Mouse (Mus musculus): ENCODE measurements around the gene Ghitm. TPM values are rescaled to one million over a fixed set of nuclear protein-coding genes. Genes with fewer than 3 reads are reported as not detected.
"Not testable (repeated sequence)": the region's sequence is repeated elsewhere in the genome, so short reads cannot be mapped to it uniquely, and the experiment has no call there.

Ghitm gene
- polyA plus RNA-seq (2016; fragmentation: Nextera tagmentation; extraction: Ambion mirVana) = 206 and 215 TPM in 2 replicates

- peaks cover 33% of the 10 kb centered on the region for H3K36me3 ChIP-seq (replicated peaks)
- peaks cover 15% of the 10 kb centered on the region for H3K4me1 ChIP-seq
- WGBS = under 1% methylated on average over 38 of the region's 38 CpGs
- H3K9me3 ChIP-seq = no peaks in the 10 kb centered on the region
- peak within 1 kb of the TSS; percentile 92 for H3K27ac ChIP-seq
- no peaks in the 10 kb centered on the region for H3K27me3 ChIP-seq (ENCODE audit: poor library complexity, severe bottlenecking)
- peak; percentile 97 for DNase-seq (ENCODE audit: extremely low spot score, low spot score)
- H3K4me3 ChIP-seq = peak within 1 kb of the TSS; percentile 72
Measured at GRCm38 (mm10) chr14:37135127-37135593, at the start of gene Ghitm. Gene Ghitm, minus strand, starts transcription at chr14:37135272.

- H3K36me3 ChIP-seq (replicated peaks) = no peaks in the 10 kb centered on the region
- no peak for DNase-seq (ENCODE audit: extremely low spot score, low spot score)
- H3K4me1 ChIP-seq = no peaks in the 10 kb centered on the region
- no peaks in the 10 kb centered on the region for H3K9me3 ChIP-seq
- 93% methylated on average over 2 of the region's 2 CpGs for WGBS
- H3K4me3 ChIP-seq = no peak overlapping the region
- no peak overlapping the region for H3K27ac ChIP-seq
- no peaks in the 10 kb centered on the region for H3K27me3 ChIP-seq (ENCODE audit: poor library complexity, severe bottlenecking)
Measured at GRCm38 (mm10) chr14:37184871-37185270, 49.8 kb upstream of the Ghitm start.

DNA sequence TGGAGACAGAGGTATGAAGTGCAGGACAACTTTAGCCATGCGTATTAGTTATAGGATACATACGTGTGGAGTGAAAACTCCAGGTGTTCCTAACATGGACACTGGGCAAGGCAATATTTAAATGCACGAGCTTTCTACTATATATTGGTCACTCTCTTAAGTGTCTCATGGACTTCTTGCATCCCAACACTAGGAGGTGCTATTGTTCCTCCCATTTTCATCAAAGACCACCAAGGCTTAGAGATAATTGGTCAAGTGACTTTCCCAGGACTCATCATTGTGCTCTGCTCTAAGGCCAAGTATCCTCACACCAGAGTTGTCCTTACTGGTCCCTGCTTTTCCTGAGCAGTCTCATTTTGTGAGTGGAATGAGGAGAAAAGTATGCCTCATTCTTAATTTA lies 39.4 kb upstream of the Ghitm start:
- WGBS = 84% methylated on average over 3 of the region's 3 CpGs
- Histone ChIP-seq H3K36me3 (replicated peaks) (no peaks in the 10 kb centered on the region), H3K4me1 (no peaks in the 10 kb centered on the region), H3K4me3 (no peak overlapping the region), H3K9me3 (no peaks in the 10 kb centered on the region), H3K27me3 (ENCODE audit: poor library complexity, severe bottlenecking) (no peaks in the 10 kb centered on the region), H3K27ac (no peak overlapping the region)
- DNase-seq (ENCODE audit: extremely low spot score, low spot score) = no peak

DNA sequence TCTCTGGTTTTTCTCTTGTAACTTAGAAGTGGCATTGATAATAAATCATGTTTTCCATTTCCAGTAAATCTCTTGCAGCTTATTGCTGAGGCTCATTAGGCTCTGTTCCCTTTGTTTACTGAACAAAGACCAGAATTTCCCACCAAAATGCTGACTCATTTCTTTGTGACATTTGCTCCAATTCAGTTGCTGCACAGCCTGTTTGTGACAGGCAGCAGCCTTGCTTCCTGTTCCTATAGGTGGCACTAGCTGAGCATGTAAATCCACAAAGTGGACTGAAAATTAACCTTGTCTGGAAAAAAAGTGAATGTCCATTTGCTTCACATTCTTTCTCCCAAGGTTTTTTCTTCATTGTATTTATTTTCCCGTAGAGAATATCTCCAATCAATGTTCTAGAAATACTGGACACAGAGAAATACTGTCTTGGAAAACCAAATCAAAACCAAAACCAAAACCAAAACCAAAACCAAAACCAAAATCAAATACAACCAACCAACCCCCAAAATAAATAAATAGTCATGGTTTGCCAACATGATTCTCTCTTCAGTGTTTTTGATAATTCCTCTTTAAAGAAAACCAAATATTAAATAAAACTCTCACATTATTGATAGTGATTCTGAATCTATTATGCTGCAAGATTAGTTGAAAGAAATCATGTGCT lies 30.3 kb upstream of the Ghitm start:
- 66% methylated on average over 1 of the region's 1 CpGs for WGBS
- no peak overlapping the region for H3K4me3 ChIP-seq
- no peaks in the 10 kb centered on the region for H3K4me1 ChIP-seq
- H3K27me3 ChIP-seq (ENCODE audit: poor library complexity, severe bottlenecking) = no peaks in the 10 kb centered on the region
- H3K27ac ChIP-seq = no peak overlapping the region
- no peaks in the 10 kb centered on the region for H3K36me3 ChIP-seq (replicated peaks)
- DNase-seq (ENCODE audit: extremely low spot score, low spot score) = no peak
- no peaks in the 10 kb centered on the region for H3K9me3 ChIP-seq

GRCm38 (mm10) chr14:37164392-37165032 lies 29.4 kb upstream of the Ghitm start:
- Histone ChIP-seq H3K4me1 (no peaks in the 10 kb centered on the region), H3K9me3 (no peaks in the 10 kb centered on the region), H3K27ac (no peak overlapping the region), H3K27me3 (ENCODE audit: poor library complexity, severe bottlenecking) (no peaks in the 10 kb centered on the region), H3K4me3 (no peak overlapping the region), H3K36me3 (replicated peaks) (no peaks in the 10 kb centered on the region)
- no peak for DNase-seq (ENCODE audit: extremely low spot score, low spot score)
- 81% methylated on average over 4 of the region's 4 CpGs for WGBS

DNA sequence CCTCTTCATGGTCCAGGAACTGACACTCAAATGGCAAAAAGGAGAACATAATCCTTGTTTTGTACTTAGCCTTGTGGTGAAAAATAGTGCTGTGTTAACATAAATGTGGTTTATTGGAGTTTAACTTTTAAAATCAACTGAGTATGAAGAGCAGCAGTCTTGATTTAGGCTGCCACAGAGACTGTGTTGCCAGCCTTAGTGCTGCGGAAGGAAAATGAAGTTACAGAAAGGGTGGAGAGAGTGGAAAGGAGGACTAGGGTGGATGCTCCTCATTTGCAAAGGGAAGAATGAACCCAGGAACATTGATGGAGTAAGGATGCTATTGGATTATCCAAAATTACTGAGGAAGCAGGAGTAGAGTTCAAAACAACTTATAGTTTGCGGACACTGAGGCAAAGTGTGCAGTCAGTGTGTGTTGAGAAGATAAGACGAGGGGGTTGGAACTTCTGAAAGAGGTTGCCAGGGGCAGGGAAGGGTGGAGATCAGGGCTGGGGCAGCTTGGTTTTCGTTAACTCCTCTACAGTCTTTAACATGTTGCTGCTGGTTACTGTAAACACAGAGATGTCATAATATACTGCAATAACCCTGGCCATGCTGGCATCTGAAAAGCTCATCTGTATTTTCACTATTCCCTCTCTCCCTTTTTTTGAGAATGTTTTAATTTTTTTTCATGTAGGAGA lies 28.3 kb upstream of the Ghitm start:
- H3K4me1 ChIP-seq = no peaks in the 10 kb centered on the region
- no peaks in the 10 kb centered on the region for H3K36me3 ChIP-seq (replicated peaks)
- H3K27me3 ChIP-seq (ENCODE audit: poor library complexity, severe bottlenecking) = no peaks in the 10 kb centered on the region
- no peak overlapping the region for H3K4me3 ChIP-seq
- H3K9me3 ChIP-seq = no peaks in the 10 kb centered on the region
- no peak overlapping the region for H3K27ac ChIP-seq
- DNase-seq (ENCODE audit: extremely low spot score, low spot score) = no peak
- 82% methylated on average over 4 of the region's 4 CpGs for WGBS

DNA sequence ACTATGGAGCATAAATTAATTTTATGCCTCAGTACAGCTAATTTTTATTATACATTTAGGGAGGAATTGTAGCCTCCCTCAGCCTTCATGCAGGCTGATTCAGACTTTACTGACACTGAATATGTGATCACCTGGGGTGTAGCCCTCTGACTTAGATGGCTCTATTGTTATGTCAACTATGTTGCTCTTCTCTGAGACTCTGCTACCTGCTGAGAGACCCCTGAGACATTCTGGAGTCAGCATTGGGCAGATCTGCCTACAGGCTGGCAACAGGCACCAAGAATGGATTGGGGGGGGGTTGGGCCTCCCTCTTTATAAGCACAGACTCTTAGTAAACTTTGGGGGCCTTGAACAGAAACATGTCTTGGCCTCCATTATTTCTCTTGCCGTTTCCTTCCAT lies 19.3 kb upstream of the Ghitm start:
- Histone ChIP-seq H3K36me3 (replicated peaks) (no peaks in the 10 kb centered on the region), H3K9me3 (peaks cover 15% of the 10 kb centered on the region), H3K27me3 (ENCODE audit: poor library complexity, severe bottlenecking) (no peaks in the 10 kb centered on the region), H3K27ac (no peak overlapping the region), H3K4me1 (no peaks in the 10 kb centered on the region), H3K4me3 (no peak overlapping the region)
- no peak for DNase-seq (ENCODE audit: extremely low spot score, low spot score)
- WGBS = 95% methylated on average over 1 of the region's 1 CpGs

- no peak for DNase-seq (ENCODE audit: extremely low spot score, low spot score)
- Histone ChIP-seq H3K27me3 (ENCODE audit: poor library complexity, severe bottlenecking) (no peaks in the 10 kb centered on the region), H3K4me3 (no peak overlapping the region), H3K4me1 (peaks cover 6% of the 10 kb centered on the region), H3K9me3 (0 out of 2 replicates have a peak, but pooled peaks cover 2% of the 10 kb centered on the region), H3K36me3 (replicated peaks) (no peaks in the 10 kb centered on the region), H3K27ac (no peak overlapping the region)
- whole genome bisulfite sequencing = 64% methylated on average over 8 of the region's 8 CpGs
Measured at GRCm38 (mm10) chr14:37139051-37139710, 4.1 kb upstream of the Ghitm start.

- H3K4me1 ChIP-seq = peaks cover 15% of the 10 kb centered on the region
- H3K9me3 ChIP-seq; H3K4me3 ChIP-seq; DNase-seq (ENCODE audit: extremely low spot score, low spot score); H3K36me3 ChIP-seq (replicated peaks); H3K27ac ChIP-seq; H3K27me3 ChIP-seq (ENCODE audit: poor library complexity, severe bottlenecking): not testable (repeated sequence)
- WGBS = 70% methylated on average over 2 of the region's 3 CpGs
Measured at GRCm38 (mm10) chr14:37137596-37137995, 2.5 kb upstream of the Ghitm start.

DNA sequence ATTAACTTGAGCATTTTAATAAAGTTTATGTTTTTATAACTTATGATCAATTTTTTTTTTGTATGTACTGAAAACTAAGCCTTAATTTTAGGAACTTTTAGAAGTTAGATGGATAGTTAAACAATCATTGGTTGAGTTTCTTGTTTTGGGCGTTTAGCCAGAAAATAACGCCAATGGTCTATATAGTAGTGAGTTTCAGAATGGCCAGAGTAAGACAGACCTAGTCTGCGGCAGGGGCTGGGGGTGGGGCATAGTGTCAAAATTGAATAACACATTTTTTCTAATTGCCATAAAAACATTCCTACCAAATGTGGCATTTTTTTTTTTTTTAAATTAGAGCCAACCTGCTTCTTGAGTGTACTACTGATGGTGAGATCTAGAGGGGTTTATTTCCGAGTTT lies 1.0 kb upstream of the Ghitm start:
- Histone ChIP-seq H3K4me3 (peak overlapping the region; percentile 72; the same call in 1 of the 2 replicates), H3K27ac (no peak overlapping the region), H3K27me3 (ENCODE audit: poor library complexity, severe bottlenecking) (no peaks in the 10 kb centered on the region), H3K4me1 (peaks cover 15% of the 10 kb centered on the region), H3K36me3 (replicated peaks) (peaks cover 24% of the 10 kb centered on the region), H3K9me3 (no peaks in the 10 kb centered on the region)
- WGBS = 84% methylated on average over 4 of the region's 4 CpGs
- DNase-seq (ENCODE audit: extremely low spot score, low spot score) = no peak

DNA sequence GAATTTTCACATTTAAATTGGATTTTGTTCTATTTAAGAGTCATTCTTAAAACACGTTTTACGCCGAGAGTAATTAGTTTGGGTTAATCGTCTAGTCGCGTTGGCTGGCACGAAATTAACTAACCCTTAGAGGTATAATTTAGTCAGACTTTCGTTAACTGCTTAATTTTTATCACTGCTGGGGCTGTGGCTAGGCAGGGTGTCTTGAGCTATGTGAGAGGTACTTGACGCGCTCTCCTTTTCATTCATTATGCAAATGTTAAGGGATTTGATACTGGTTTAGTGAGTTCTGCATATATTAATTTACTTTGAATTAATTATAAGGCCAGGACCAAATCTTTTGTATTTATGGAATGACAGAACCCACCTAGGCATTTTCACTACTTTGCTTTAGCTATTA lies 599 bp upstream of the Ghitm start:
- Histone ChIP-seq H3K36me3 (replicated peaks) (peaks cover 28% of the 10 kb centered on the region), H3K27me3 (ENCODE audit: poor library complexity, severe bottlenecking) (no peaks in the 10 kb centered on the region), H3K4me1 (peaks cover 15% of the 10 kb centered on the region), H3K9me3 (no peaks in the 10 kb centered on the region), H3K27ac (peak overlapping the region; percentile 92), H3K4me3 (peak overlapping the region; percentile 72)
- DNase-seq (ENCODE audit: extremely low spot score, low spot score) = no peak
- 2% methylated on average over 10 of the region's 10 CpGs for WGBS

DNA sequence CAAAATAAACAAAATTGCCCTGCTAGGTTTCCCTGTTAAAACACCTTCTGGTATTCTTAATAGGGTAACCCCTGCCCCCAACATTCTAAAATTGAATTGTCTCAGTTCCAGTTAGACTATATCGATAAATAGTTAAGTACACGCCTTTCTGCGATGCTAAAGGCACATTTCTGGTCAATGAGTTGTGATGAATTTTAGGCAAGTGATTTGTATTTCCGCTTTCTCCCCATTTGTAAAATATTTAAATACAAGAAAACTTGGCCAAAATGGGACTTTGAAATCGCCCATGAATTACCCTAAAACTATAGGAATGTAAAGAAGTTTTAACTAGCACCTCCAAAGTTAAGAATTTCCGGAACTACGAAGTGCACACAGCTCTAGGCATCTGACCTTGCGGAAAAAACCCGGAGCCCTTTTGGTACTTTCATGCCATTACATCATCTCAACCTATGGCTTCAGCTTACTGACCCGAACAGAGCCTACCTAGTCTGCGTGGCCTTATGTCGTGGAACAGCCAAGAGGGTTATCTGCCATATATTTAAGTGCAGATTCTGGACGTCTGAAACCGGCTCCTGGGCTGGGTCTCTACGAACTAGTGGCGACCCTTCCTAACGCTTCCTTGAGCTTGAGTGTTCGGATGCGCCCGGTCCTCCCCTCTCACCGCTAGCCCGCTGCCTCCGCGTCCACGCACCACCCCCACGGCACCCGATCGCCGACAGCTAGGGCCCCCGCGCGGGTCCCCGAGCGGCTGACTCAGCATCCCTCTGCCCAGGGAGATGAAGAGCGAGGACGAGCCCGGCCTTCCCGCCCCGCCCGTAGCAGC lies 557 bp downstream of the Ghitm start:
- no peak for DNase-seq (ENCODE audit: extremely low spot score, low spot score)
- H3K27ac ChIP-seq = peak overlapping the region; percentile 92
- H3K27me3 ChIP-seq (ENCODE audit: poor library complexity, severe bottlenecking) = no peaks in the 10 kb centered on the region
- WGBS = 3% methylated on average over 40 of the region's 40 CpGs
- peaks cover 39% of the 10 kb centered on the region for H3K36me3 ChIP-seq (replicated peaks)
- H3K4me3 ChIP-seq = peak overlapping the region; percentile 72
- peaks cover 15% of the 10 kb centered on the region for H3K4me1 ChIP-seq
- H3K9me3 ChIP-seq = no peaks in the 10 kb centered on the region

All from forebrain, embryonic 10.5 days (tissue).